Mouse (Mus musculus): ENCODE measurements around the gene Tob2.
A peak's percentile ranks its signal among the peaks of the same experiment; 100 is the strongest.

Gene Tob2

DNA sequence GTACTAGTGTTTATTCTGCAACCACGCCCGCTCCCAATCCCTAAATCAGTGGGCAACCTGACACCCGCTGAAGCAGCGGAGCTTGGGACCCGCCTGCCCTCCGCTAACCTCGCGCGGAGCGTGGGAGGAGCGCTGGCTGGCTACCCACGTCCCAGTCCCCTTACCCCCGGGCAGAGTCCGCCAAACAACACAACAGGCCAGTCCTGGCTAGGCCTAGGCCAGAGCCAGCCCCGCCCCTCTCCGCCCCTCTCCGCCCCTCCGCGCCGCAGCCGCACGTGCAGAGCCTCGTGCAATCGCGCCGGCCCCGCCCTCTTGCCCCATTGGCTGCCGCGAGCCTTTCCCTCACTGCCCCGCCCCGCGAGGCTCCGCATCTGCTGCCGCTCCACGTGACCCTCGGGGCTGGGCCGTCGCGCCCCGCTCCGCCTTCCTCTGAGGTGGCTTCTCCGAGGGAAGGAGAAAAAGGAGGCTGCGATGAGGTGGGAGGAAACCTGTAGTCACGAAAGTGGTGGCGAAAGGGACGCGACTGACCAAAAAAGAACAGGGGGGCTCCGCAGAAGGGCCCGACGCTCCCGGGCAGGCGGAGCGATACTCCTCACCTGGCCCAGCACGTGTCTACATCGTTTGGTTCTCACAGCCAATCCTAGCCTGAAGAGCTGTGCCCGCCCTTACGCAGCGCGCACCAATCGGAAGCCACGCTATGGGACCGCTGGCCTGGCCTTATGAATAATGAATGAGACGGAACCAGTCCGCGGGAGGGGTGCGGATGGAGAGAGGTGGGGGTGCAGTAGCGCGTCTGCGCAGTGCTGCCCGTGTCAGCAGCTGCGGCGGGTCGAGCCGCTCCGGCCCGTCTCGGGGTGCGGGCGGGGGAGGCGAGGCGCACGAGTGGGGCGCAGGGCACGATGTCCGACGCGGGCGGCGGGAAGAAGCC, 47.7 kb downstream of the Tob2 start:
- DNase-seq, result peak; percentile 100

DNA sequence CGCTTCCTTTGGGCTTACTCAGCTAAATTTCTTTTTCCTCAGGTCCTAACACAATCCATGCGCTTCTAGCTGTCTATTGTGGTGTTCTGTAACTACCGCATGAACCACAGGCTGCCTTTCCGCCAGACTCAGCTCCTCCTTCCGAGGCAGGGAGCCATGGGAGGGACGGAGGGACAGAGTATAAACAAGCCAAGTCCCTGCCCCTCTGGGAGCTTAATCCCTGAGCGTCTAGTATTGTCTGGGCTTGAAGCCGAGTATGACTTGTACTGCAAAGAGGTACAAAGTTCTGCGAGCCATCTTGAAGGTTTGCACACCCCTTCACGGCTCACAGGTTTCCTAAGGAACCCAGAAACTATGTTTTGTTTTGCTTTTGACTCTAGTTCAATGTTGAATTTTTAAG, 48.4 kb downstream of the Tob2 start:
- peak; percentile 93 for DNase-seq

DNA sequence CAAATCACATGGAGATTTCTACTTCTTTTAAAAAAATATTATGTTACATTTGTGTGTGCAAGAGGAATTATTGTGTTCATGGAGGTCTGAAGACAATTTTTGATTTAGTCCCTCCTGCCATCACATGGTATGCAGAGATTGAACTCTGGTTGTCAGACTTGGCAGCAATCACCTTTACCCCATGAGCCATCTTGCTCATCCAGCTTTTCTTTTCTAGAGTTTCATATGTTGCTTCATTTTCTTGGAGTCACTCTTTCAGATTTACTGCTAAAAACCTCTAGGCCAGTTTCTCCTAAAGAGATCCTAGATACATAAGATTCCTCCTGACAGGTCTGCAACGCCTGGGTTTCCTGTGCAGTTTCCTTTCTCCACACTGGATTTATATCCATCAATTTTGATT, 49.0 kb downstream of the Tob2 start:
- no peak for DNase-seq

DNA sequence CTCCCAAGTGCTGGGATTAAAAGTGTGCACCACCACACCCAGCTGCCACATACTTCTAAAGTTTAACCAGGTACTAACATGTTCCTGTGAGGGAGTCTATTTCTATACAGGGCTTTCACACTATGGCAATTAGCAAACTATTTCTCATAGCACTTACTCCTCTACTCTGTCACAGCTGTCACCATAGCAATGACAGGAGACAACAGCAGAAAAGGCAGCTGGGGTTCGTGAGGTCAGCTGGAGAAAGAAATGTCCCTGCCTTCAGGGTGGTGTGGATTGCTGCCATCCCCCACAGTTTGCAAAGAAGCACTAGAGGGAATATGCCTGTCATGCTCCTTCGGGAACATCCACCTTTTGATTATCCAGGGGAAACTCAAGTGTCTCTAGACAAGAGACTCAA, 49.8 kb downstream of the Tob2 start:
- DNase-seq, result no peak

DNA sequence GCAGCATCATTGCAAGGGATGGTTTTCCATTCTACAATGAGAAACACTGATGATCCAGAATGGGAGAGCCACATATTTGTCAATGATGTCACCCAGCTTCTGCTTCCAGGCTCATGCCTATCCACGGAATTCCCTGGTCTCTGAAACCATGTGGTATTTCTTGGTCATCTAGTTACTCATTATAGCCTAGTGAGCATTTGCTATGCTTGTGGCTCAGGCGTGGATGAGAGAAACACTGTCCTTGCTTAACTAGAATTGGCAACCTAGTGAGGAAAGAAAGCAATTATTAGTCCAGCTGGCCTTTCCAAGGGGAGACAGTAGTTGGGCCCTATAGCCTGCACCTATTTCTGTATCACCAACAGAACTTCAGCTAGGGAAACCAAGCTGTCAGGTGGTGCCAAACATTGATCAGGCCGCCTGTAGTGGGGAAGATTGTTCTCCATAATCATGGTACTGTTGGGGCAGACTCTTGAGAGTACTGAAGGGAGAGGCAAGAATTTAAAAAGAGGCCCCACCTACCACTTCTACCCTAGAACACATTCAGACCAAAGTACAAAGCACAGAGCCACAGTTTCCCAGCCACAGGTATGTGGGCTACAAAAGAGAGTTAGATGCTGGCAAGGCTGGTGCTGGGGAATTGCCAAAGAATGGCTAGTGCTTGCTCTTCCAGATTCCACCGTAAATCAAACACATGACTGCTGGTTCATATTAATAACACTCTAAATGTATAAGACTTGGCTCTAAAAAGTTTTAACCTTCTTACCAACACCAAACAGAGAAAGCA, 51.8 kb downstream of the Tob2 start:
- DNase-seq, result peak; percentile 45

DNA sequence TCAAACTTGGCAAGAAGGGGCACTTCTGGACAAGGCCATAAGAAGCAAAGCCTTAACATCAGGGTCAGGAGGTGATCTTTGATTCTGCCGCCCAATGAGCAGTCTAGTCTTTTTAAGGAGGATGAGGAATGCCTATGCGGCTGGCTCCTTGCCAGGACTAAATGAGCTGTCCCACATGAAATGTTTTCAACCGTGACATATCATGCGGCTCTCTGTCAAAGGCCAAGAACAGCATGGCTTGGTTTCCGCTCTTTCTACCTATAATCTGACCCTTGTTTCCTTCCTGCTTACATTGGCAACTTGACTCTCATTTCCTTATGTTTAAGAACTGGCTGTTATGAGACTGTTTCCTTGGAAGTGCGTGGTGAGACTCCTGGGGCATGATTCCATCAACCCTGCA, 53.0 kb downstream of the Tob2 start:
- peak; percentile 84 for DNase-seq

DNA sequence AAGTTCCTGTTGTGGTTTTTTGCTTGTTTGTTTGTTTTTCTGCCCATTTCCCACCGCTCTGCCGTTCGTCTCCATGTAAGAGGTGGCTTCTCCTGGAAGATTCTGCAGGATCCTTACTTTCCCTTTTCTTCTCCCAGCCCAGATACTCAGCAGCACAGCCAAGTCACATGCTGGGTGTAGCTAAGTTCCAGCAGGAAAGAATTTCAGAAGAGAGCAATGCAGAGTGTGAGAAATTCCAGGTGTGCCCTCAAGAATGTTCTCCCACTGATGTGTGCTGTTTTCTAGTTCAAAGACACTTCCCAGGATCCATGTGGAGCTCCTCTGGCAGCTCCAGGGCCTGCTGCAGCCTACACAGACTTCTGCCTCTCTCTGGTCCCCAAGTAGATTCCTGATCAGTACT, 53.7 kb downstream of the Tob2 start:
- no peak for DNase-seq

DNA sequence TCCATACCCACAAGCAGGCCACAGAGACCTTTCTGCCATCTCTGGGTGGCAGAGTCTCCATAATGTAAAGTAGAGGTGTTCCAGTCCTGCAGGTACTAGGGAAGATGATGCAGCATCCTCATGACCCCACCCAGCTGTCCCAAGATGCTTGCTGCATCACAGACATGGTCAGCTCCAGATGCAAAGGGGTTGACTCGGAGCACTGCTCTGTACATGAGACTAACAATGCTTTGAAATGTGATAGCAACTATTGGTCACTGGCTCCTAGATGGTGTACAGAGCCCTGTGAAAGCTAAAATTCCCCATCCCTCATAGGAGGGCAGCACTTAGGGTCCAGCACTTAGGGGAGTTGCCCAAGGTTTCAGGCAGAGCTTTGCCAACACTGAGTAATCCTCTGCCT, 54.4 kb downstream of the Tob2 start:
- DNase-seq, result no peak

DNA sequence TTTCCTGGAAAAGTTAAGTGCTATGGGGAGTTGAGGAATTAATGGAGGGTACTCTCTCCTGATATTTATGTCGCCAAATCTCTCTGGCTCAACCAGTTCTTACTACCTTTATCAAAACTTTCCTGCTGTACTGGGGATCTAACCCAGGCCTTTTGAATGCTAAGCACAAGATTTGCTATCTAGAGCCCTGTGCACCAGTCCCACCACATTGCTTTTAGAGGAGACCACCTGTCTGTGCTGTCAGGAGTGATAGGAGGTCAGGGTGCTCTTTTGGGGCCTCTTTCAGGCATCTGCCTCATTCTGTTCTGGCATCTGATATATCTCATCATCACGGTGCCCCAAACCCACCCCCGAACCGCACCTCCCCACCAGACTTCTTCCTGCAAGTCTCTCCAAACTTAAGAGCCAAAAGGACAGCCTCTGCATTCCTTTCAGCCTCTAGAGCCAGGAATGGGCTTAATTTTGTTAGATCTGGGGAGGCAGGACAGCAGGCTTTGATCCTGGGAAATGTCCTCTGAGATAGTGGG, 55.1 kb downstream of the Tob2 start:
- no peak for DNase-seq

DNA sequence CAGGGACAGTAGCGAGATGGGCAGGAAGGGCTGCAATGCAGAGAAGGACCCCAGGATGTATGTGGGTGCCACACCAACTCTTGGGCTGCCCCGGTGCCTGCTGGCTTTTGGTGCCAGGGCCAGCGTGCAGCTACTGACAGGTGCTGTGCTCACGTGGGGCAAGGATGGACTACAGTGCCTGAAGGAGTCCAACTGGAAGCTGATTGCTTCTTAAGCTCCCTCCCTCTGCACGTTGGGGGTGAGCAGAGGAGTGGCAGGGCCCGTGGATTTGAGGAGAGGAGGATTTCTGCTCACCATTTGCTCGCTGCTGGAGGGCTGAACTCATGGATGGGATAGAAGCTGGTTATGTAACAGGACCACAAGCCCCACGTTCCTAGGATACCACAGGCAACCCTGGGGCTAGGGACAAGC, 55.6 kb downstream of the Tob2 start:
- DNase-seq, result peak; percentile 70

DNA sequence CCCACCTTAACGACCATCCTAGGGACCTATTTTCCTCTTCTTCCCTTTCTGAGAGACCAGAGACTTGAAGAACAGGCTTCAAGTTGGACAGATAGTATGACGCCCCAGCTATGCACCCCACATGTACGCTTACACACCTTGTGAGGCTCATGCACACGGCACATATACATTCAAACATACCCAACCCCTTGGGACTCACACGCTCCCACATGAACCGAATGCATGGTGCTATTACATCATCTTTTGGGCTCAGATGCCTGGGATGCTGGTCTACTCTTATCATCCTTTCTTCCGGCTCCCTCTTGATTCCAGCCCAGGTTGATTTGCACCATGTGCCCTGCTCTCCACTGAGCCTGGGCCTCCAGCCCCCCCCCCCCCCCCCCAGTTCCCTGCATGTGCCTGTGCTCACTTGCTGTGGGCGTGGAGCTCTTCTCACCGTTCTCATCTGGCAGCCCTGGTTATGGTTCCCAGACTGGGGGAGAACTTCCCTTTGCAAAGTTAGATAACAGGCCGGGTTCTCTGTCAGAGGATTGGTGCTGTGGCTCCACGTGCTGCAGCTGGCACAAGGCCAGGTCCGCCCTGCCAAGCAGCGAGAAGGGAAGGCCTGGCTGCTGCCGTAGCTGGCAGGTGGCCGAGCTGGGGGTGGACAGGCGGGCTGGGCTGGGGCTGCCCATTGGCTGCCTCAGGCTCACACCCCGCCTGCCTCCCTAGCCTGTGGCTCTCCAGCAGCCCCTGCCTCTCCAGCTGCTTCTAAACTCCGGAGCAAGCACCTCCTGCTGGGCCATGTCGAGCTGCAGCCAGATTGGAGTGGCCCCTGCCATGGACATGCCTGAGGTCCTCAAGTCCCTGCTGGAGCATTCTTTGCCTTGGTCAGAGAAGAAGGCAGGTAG, 56.4 kb downstream of the Tob2 start, which contains the start of gene Tef:
Gene Tef (plus strand): TSS at position 421 of the 890 bp plus-strand sequence.
- DNase-seq, result peak; percentile 100

DNA sequence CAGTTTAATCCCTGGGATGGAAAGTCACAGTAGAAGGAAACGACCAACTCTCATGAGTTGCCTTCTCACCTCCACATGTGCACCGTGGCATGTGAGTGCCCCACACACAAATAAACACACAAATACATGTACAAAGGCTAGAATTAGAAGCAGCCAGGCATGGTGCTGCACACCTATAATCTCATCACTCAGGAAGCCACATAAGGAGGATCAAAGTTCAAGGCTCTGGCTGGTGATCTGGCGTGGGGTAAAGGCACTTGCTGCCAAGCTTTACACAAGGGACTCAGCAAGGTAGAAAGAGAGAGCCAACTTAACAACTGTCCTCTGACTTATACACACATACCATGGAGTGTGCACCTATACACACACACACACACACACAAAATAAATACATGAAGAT, 58.2 kb downstream of the Tob2 start:
- no peak for DNase-seq

DNA sequence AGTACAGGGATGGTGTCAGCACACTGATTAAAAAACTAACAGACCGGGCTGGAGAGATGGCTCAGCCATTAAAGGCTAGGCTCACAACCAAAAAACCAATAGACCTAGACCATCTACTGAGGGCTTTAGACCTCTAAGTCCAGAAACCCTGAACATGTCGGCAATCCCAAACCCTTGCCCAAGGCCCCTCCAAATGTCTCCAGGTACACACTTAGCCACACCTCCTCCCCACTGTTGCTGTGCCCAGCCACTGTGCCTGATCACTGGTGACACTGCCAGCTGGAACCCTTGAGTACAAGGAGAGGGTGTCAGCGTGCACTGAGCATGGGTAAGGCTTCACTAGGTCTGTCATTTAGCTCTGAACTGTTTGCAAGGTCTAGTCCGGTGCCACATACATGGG, 60.2 kb downstream of the Tob2 start:
- no peak for DNase-seq
